Mouse (Mus musculus) thymus, postnatal 4 days (tissue): ENCODE results near the gene Gfi1.

Experiments
- DNase-seq: peaks from one replicate; pipeline ENCODE4 v3.0.0; 2021

Gene Gfi1

GRCm38 (mm10) chr5:107725435-107726261, at the start of gene Gfi1:
TSS of gene Gfi1 (minus strand) at chr5:107726036.
- peak; percentile 87 for DNase-seq

- no peak for DNase-seq
Measured at GRCm38 (mm10) chr5:107772049-107772448, 46.2 kb upstream of the Gfi1 start.

- no peak for DNase-seq
Measured at GRCm38 (mm10) chr5:107768224-107768623, 42.4 kb upstream of the Gfi1 start.

- no peak for DNase-seq
Measured at GRCm38 (mm10) chr5:107765946-107766345, 40.1 kb upstream of the Gfi1 start.

- DNase-seq = no peak
Measured at GRCm38 (mm10) chr5:107764486-107764885, 38.6 kb upstream of the Gfi1 start.

- DNase-seq = no peak
Measured at GRCm38 (mm10) chr5:107763674-107764073, 37.8 kb upstream of the Gfi1 start.

- DNase-seq = no peak
Measured at GRCm38 (mm10) chr5:107759121-107759520, 33.3 kb upstream of the Gfi1 start.

- no peak for DNase-seq
Measured at GRCm38 (mm10) chr5:107756072-107756471, 30.2 kb upstream of the Gfi1 start.

- DNase-seq = no peak
Measured at GRCm38 (mm10) chr5:107754740-107755139, 28.9 kb upstream of the Gfi1 start.

- DNase-seq = no peak
Measured at GRCm38 (mm10) chr5:107753656-107754055, 27.8 kb upstream of the Gfi1 start.

GRCm38 (mm10) chr5:107749229-107749916, 23.5 kb upstream of the Gfi1 start:
- no peak for DNase-seq

- DNase-seq = peak; percentile 78
Measured at GRCm38 (mm10) chr5:107739023-107739422, 13.2 kb upstream of the Gfi1 start.

- peak; percentile 59 for DNase-seq
Measured at GRCm38 (mm10) chr5:107738296-107738695, 12.5 kb upstream of the Gfi1 start.

GRCm38 (mm10) chr5:107736171-107736570, 10.3 kb upstream of the Gfi1 start:
- no peak for DNase-seq

- no peak for DNase-seq
Measured at GRCm38 (mm10) chr5:107731844-107732243, 6.0 kb upstream of the Gfi1 start.

- no peak for DNase-seq
Measured at GRCm38 (mm10) chr5:107731408-107731807, 5.6 kb upstream of the Gfi1 start.

- DNase-seq = no peak
Measured at GRCm38 (mm10) chr5:107727007-107727402, 1.2 kb upstream of the Gfi1 start.

- DNase-seq = peak; percentile 68
Measured at GRCm38 (mm10) chr5:107726281-107727006, 608 bp upstream of the Gfi1 start.

- peak; percentile 72 for DNase-seq
Measured at GRCm38 (mm10) chr5:107724661-107725434, 988 bp downstream of the Gfi1 start.

- DNase-seq = peak; percentile 70
Measured at GRCm38 (mm10) chr5:107723541-107724511, 2.0 kb downstream of the Gfi1 start.
